Mouse (Mus musculus) CD8-positive naive resting alpha-beta T cell, adult 2 months (primary cell): ENCODE measurements around the gene Zfp366.

Source experiments
- DNase-seq, 2 experiments: peaks; one replicate each; pipeline ENCODE4 v3.0.0; 2022; ENCODE audit warnings: low read depth in 2 of 2, low spot score in 2 of 2

Zfp366 gene

GRCm38 (mm10) chr13:99186138-99186853 is 1.7 kb downstream of the Zfp366 start:
- DNase-seq = no peak

DNA sequence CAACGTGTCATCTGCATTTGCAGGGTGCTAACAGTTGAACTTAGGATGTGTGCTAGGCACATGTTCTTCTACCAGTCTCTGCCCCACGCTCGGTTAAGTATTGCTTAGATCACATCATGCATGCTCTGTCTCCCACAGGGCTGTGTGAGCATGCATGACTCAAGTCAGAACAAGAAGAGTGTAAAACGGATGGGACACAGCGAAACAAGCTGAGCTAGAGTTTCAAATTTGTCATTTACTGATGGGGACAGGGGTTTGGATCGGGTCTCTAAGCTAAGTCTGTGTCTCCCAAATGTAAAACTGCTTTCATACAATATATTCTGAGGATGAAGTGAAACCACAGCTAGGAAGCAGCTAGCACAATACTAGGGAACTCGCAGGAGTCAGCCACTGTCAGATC is 2.2 kb downstream of the Zfp366 start:
- no peak for DNase-seq

DNA sequence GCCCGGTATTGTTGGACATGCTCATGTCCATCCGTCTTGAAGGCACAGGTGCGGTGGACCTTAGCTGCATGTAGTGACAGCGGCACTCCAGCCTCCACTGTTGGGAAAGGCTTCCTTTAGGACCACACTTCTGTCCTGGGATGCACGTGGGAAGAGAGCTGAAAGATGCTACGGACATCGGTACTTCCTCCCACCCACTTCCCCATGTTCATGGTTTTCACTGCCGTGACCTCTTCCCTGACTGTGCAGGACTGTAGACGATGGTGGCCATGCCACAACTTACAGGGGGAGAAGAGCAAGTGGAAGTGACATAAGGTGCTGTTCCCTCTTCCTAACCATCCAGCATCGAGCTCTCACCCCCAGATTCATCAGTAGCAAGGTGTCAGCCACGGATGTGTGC is 2.8 kb downstream of the Zfp366 start:
- no peak for DNase-seq

DNA sequence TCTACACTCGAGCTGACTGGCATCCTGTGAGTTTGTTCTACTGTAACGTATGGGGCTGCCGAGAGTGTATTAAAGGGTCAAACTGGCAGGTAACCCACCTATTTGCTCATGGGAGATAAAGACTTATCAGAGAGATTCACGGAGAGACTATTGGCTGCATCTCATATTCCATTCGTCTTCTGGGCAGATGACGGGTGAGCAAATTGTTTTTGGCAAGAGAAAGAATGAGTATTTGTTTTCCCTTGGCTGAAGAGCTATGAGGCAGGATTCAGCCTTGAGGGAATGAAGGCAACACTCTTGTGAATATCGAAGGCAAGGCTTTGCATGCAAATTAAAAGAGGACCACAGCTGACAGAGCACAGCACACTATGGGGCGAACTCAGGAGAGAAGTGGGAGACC is 4.0 kb downstream of the Zfp366 start:
- no peak for DNase-seq

DNA sequence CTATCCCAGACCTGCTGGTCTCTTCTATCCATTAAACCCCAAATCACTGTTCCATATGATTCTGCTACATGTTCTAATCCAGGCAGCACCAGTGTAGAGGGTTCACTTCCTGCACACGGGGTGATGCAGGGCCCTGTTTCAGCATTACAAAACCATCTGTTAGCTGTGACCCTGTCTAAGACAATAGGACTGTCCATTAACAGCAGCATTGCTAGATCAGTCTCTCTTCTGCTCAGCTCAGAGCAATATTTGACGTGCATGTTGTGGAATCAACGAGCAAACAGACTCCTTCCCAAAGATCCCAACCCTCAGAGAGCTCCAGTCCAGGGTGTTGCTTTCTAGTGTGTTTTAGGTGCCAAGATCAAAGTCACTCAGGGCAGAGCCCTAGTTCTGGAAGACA is 5.0 kb downstream of the Zfp366 start:
- no peak for DNase-seq

DNA sequence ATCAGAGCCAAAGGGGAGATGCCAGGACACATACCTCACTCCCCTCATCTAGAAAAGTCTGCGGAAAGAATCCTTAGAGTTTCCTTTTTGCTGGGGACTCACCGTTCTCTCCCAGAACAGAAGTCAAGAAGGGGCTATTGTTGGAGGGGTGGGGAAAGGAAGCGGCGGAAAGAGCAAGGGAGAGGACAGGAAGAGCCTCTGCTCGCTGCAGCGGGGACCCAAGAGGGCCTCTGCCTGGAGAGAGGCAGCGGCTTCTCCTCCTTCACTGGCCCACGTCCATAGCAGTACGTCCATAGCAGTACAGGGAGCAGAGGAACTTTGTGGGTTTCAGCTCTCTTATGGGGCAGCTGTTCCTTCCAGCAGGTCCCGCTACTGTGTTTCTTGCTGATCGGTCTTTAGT is 5.8 kb downstream of the Zfp366 start:
- no peak for DNase-seq

DNA sequence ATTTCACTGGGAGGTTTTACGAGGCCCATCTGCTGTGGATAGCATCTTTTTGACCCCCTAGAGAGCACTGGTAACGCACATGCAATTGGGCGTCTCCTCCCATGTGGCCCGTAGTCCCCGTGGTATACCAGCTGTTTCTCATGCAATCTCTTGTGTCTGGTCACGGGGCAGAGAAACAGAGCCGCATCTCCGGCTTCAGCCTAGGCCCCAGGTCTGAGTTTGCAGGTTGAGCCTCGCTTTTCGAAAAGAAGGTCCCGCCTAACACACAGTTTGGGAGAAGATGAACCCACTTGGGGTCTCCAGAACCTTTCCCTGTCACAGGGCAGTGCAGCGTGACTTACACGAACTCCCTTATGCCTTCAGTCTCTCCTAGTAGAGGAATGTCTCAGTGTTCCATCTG is 6.4 kb downstream of the Zfp366 start:
- no peak for DNase-seq

DNA sequence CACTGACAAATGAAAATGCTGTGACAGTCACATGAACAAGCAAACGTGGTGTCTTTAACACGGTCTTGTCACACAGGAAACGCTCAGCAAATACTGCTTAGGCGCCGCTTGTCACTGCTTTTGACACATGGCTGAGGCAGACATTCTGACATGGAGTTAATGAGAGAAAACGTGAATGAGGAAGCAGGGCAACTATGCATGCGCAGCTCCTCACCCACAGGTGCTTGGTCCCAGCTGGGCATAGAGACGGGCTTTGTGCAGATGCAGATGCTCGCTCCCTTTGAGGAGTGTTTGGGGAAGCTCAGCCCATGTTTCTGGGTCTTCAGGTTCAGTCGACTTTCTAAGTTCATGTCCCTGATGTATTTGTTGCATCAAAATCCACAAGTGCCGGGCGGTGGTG is 11.7 kb downstream of the Zfp366 start:
- DNase-seq = no peak

DNA sequence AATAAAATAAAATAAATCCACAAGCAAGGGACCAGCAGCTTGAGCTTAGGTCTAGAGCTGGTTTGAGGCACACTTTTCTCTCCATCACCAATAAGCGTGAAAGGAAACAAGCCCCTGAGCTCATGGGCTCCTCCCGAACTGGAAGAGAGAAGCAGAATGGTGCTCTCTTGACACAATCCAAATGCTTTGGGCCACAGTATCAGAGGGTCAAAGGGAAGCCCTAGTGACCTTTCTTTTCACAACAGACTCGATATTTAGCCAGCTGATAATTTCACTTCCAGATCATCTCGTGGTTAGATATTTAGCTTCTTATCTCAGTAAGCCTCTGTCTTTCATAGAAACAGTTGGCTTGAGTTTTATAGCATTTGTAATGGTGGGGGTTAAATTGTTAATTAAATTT is 12.2 kb downstream of the Zfp366 start:
- DNase-seq = no peak

DNA sequence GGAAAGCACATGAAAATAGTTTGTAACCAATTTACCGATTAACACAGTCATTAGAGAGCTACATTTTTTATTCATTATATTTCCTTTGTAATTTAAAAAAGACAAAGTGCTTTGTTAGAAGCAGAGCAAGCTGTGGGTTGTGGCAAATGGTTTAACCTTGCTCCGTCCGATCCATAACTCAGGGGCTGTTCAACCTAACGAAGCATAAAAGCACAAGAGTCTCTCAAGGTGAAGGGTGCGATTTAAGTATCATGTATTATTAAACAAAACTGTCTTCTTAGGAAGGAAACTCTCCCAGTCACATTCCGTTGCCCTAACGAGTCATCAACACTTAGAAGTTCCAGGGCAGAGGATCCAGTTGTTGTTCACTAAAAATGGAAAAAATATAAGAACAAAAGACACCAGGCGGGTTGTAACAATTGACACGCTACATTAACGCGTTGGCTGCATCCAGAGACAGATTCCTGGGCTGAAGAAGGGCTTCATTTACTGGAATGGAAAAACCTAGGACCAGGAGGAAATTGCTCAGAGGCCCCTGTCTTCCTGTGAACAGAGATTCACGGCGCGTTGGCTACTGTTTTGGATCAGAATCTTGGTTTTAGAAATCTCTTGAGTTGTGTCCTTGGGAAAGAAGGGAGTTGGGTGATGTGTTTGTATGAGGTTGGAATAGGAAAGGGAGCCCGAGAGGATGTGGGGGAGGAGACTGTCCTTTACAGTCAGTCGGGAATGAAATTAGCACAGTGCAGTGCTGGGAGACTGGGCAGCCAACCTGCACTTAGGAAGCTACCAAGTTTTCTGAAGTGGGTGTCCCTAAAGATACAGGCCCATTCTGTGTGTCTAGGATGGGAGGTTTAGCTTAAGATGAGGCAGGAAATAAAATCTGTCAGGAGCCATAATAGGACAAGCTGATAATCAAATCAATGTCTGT is 17.3 kb downstream of the Zfp366 start:
- no peak for DNase-seq

DNA sequence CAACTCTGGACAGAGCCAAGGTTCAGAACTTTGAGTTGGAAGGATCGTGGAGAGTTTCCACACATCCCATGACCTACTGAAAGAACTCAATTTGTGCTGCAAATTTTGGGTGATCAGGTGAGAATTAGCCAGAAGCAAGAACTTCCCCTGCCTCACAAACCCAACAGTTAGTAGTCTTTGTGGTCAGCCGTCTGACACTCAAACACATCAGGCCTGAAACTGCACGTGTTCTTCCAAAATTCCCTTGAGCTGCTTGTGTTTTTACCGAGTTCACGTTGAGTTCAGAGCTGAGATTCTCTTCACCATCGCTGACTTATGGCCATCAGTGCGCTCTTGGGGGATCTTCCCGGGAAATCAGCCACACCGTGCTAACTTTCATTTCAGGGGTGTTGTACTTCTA is 22.6 kb downstream of the Zfp366 start:
- no peak for DNase-seq

GRCm38 (mm10) chr13:99209859-99210258 is 25.2 kb downstream of the Zfp366 start:
- DNase-seq = no peak

DNA sequence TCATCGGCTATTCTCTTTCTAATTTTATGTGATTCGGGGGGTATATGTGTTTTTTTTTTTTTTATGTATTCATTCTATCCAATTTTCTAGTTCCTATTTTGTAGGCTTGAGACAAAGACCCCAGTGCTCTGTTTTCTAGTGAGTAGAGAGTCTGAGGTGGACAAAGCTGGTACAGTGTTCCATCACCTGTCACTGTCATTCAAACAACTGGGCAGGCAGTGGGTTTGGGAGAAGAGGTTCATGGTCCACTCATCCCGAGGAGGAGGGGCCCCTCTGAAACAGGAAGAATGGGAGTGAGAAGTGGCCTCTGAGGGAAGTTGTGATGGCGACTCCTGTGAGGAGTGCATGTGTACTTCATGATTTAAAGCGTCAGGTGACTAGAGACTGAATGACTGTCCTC is 26.2 kb downstream of the Zfp366 start:
- no peak for DNase-seq

GRCm38 (mm10) chr13:99212976-99213375 is 28.4 kb downstream of the Zfp366 start:
- no peak for DNase-seq

- DNase-seq = no peak
These were observed 31.4 kb downstream of the Zfp366 start for GRCm38 (mm10) chr13:99216005-99216404.

GRCm38 (mm10) chr13:99217984-99218383 is 33.4 kb downstream of the Zfp366 start:
- DNase-seq = no peak

DNA sequence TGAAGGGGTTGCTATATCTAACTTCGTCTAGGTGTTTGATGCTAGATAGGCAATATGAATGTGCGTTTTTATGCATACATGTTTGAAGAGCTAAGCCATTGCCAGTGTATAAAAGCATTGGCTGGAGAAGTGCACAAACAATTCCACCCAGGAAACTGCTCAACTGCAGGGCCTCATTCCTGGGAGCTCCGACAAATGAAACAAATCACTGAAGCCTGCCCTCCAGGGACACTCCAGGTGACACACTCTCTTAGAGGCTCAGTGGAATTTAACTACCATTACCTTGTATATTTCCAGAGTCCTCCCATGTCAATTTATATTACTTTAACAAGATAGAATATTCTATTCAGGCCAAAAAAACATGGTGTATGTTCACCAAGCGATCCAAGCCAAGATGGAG is 35.0 kb downstream of the Zfp366 start:
- DNase-seq = no peak

DNA sequence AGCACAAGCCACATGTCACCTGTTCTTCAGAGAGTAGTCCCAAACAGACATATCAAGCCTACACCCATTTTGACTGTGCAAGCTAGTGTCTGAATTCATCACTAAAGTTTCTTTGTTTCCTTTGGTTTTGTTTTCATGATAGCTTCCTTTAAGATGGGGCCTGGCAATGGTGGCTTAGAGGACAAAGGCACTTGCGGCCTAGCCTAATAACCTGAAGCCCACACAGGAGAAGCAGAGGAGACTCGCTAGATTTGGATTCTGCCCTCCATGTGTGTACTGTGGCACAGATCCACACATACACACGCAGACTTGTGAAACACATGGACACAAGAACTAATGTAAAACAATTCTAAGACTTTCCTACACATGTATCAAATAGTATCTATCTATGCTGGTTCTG is 37.4 kb downstream of the Zfp366 start:
- no peak for DNase-seq

GRCm38 (mm10) chr13:99222476-99222875 is 37.9 kb downstream of the Zfp366 start:
- no peak for DNase-seq

DNA sequence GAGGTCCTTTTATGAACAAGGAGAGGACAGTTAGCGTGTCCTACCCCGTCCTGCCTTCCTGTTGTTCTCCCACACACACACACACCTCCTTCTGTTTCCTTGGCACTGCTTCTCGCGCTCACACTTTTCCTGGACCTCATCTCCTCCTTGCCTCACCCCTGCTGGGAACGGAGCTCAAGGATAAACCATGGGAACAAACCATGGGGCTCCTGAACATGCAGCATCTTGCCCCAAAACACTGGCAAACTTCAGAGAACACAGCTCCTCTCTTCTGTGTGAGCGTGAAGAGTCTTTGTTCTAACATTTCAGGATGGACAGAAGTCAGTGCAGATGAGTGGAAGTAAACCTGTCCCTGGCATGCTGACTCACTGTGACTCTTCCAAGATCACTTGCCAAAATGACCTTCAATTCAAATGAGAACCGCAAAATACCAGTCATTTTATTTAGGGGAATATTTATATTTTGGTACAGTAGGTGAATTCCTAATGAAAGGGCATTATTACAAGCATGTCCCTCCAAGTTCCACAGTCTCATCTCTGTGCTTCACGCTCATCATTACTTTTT is 38.8 kb downstream of the Zfp366 start:
- DNase-seq = no peak

- DNase-seq = no peak
These were observed 39.3 kb downstream of the Zfp366 start for GRCm38 (mm10) chr13:99223917-99224316.
